Mouse (Mus musculus) liver, adult 2 months (tissue): Measurements from ENCODE around the gene Cog5.

Source experiments
- CTCF ChIP-seq: fragments of 200-500 bp; IDR thresholded peaks from 2 replicates; pipeline ENCODE4 v1.5.1; 2011; ENCODE audit warnings: low read depth, low read length, control low read depth
- POLR2A ChIP-seq: fragments of 200-500 bp; IDR thresholded peaks from 2 replicates; pipeline ENCODE4 v1.6.1; 2011; ENCODE audit warnings: low read length, control low read depth; ENCODE audit not compliant: insufficient read depth; ENCODE audit errors: extremely low read depth

GRCm38 (mm10) chr12:31653611-31654010 lies 1.1 kb upstream of the Cog5 start:
- no peak for TF ChIP-seq CTCF
- TF ChIP-seq POLR2A, result no peak
